Mouse (Mus musculus) megakaryocyte, adult 5-6 weeks (primary cell): Measurements from ENCODE around the gene Pipox. TPM values are rescaled to one million over a fixed set of nuclear protein-coding genes. Genes with fewer than 3 reads are reported as not detected.

Source experiments
- ATAC-seq: 2 replicates; pipeline ENCODE4 v1.8.0; 2016; ENCODE audit warnings: mild to moderate bottlenecking, inconsistent platforms; ENCODE audit not compliant: poor library complexity, severe bottlenecking
- total RNA-seq, 2 experiments: library from RNA; stranded (forward) in 1 of 2; stranded (reverse) in 1 of 2; fragments of 153-499, 151-499 nt in 1 of 2; fragments of 221-1000, 200-1000 nt in 1 of 2; gene quantifications; 2 replicates each; pipeline versions ENCODE4 v1.2.3 to v1.2.4; 2015 to 2017

Pipox gene
- total RNA-seq, 2 experiments from 2014 or later, result not detected

GRCm38 (mm10) chr11:77850401-77851244 lies 43.3 kb downstream of the Pipox start:
- no peak for ATAC-seq

GRCm38 (mm10) chr11:77849151-77849550 lies 44.7 kb downstream of the Pipox start:
- no peak for ATAC-seq

GRCm38 (mm10) chr11:77848131-77848530 lies 45.8 kb downstream of the Pipox start:
- no peak for ATAC-seq

GRCm38 (mm10) chr11:77847599-77848128 lies 46.2 kb downstream of the Pipox start:
- ATAC-seq, result no peak

GRCm38 (mm10) chr11:77843906-77844200 lies 50.0 kb downstream of the Pipox start:
- no peak for ATAC-seq

GRCm38 (mm10) chr11:77843068-77843905 lies 50.6 kb downstream of the Pipox start:
- ATAC-seq, result no peak

- ATAC-seq, result no peak
Measured at GRCm38 (mm10) chr11:77840523-77841245, 53.2 kb downstream of the Pipox start.

- ATAC-seq, result no peak
Measured at GRCm38 (mm10) chr11:77837856-77838255, 56.0 kb downstream of the Pipox start.

- ATAC-seq, result no peak
Measured at GRCm38 (mm10) chr11:77836751-77837150, 57.1 kb downstream of the Pipox start.

- no peak for ATAC-seq
Measured at GRCm38 (mm10) chr11:77836290-77836689, 57.6 kb downstream of the Pipox start.

- ATAC-seq, result no peak
Measured at GRCm38 (mm10) chr11:77835109-77835508, 58.8 kb downstream of the Pipox start.

- ATAC-seq, result no peak
Measured at GRCm38 (mm10) chr11:77832541-77832940, 61.4 kb downstream of the Pipox start.

GRCm38 (mm10) chr11:77830875-77831274 lies 63.0 kb downstream of the Pipox start:
- ATAC-seq, result no peak

Other genes with a start within 250 kb of the Pipox start
- 64.0 and 69.6 TPM in 2 replicates for gene Nufip2, start 207.9 kb downstream of the Pipox start, total RNA-seq (2015)
- gene Nufip2, start 207.9 kb downstream of the Pipox start, total RNA-seq (2017), result 75.2 and 90.1 TPM in 2 replicates
- not detected in 2 replicates for gene Cryba1, start 168.8 kb downstream of the Pipox start, total RNA-seq (2015)
- not detected in 2 replicates for gene Cryba1, start 168.8 kb downstream of the Pipox start, total RNA-seq (2017)
- 14.0 and 21.5 TPM in 2 replicates for gene Myo18a, start 130.8 kb downstream of the Pipox start, total RNA-seq (2015)
- 69.7 and 84.8 TPM in 2 replicates for gene Myo18a, start 130.8 kb downstream of the Pipox start, total RNA-seq (2017)
- not detected in 2 replicates for gene Gm10277, start 106.3 kb downstream of the Pipox start, total RNA-seq (2015)
- gene Gm10277, start 106.3 kb downstream of the Pipox start, total RNA-seq (2017), result 0.40 TPM in 1 of 2 replicates, not detected in the other
- gene Sez6, start 36.7 kb upstream of the Pipox start, total RNA-seq (2015), result not detected in 2 replicates
- not detected in 2 replicates for gene Sez6, start 36.7 kb upstream of the Pipox start, total RNA-seq (2017)
- 51.2 and 64.5 TPM in 2 replicates for gene Phf12, start 88.7 kb upstream of the Pipox start, total RNA-seq (2015)
- 21.0 and 26.3 TPM in 2 replicates for gene Phf12, start 88.7 kb upstream of the Pipox start, total RNA-seq (2017)
- gene Dhrs13, start 138.2 kb upstream of the Pipox start, total RNA-seq (2015), result 4.8 and 5.6 TPM in 2 replicates
- gene Dhrs13, start 138.2 kb upstream of the Pipox start, total RNA-seq (2017), result 3.5 and 5.3 TPM in 2 replicates
- gene Flot2, start 143.8 kb upstream of the Pipox start, total RNA-seq (2015), result 82.9 and 91.4 TPM in 2 replicates
- gene Flot2, start 143.8 kb upstream of the Pipox start, total RNA-seq (2017), result 140 and 141 TPM in 2 replicates
- 14.1 and 19.2 TPM in 2 replicates for gene Eral1, start 186.3 kb upstream of the Pipox start, total RNA-seq (2015)
- 20.9 and 22.1 TPM in 2 replicates for gene Eral1, start 186.3 kb upstream of the Pipox start, total RNA-seq (2017)
- gene Fam222b, start 200.6 kb upstream of the Pipox start, total RNA-seq (2015), result 24.0 and 28.2 TPM in 2 replicates
- gene Fam222b, start 200.6 kb upstream of the Pipox start, total RNA-seq (2017), result 8.5 and 9.1 TPM in 2 replicates